Mouse (Mus musculus) erythroblast, embryonic 14.5 days (primary cell): ENCODE results near the gene Slc50a1.

ENCODE experiments used
- GATA1 ChIP-seq: IDR thresholded peaks from 2 replicates; pipeline ENCODE4 v1.6.1; 2012; ENCODE audit warnings: low read length, inconsistent platforms, mixed read lengths
- TAL1 ChIP-seq: IDR thresholded peaks from 3 replicates; pipeline ENCODE4 v1.6.1; 2012; ENCODE audit warnings: low read length, inconsistent platforms, mixed read lengths

DNA sequence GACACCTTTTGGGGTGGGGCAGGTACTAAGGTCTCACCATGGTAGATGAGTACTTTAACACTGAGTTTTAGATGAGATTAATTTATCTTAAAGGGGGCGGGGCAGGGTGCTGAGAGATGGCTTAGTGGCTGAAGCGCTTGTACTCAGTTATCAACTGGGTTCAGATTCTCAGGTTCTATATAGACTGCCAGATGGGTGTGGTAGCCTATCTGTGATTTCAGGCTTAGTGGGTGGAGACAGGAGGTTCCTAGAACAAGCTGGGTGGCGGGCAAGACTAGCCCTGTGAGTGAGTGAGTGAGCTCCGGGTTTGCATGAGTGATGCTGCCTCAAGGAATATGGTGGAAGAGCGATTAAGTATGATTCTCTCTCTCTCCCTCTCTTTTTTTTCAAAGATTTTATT lies 15.4 kb downstream of the Slc50a1 start:
- no peak for TF ChIP-seq GATA1
- no peak for TF ChIP-seq TAL1
